Mouse (Mus musculus) MEL (cell line): ENCODE results near the gene Arpp19. TPM values are rescaled to one million over a fixed set of nuclear protein-coding genes. Genes with fewer than 3 reads are reported as not detected.

Experiments
- DNase-seq: peaks from one replicate; pipeline ENCODE4 v3.0.0; 2011; ENCODE audit warnings: low read depth, low spot score
- H3K27ac ChIP-seq: 2 replicates; pipeline ENCODE4 v1.5.1; 2012; ENCODE audit warnings: low read depth, mild to moderate bottlenecking, control low read depth, low read length, moderate library complexity; ENCODE audit not compliant: control insufficient read depth
- H3K27me3 ChIP-seq, 2 experiments: fragments of 150-350 bp in 1 of 2; sonication (generic) in 1 of 2; 2 replicates each; pipeline ENCODE4 v1.6.1; 2012; ENCODE audit warnings: low read length in 2 of 2, mild to moderate bottlenecking in 2 of 2, improper control_type of control experiment in 1 of 2, moderate library complexity in 1 of 2; ENCODE audit not compliant: insufficient read depth in 2 of 2, control insufficient read depth in 1 of 2
- H3K36me3 ChIP-seq, 2 experiments: 2 replicates each; pipeline ENCODE4 v1.6.1; 2012 to 2014; ENCODE audit warnings: low read length in 2 of 2, improper control_type of control experiment in 1 of 2, inconsistent platforms in 1 of 2, mild to moderate bottlenecking in 1 of 2; ENCODE audit not compliant: insufficient read depth in 2 of 2, control insufficient read depth in 1 of 2
- H3K4me1 ChIP-seq, 2 experiments: fragments of 150-350 bp in 1 of 2; sonication (generic) in 1 of 2; 2 replicates each; pipeline ENCODE4 v1.6.1; 2012; ENCODE audit warnings: low read length in 2 of 2, improper control_type of control experiment in 1 of 2, mild to moderate bottlenecking in 1 of 2; ENCODE audit not compliant: insufficient read depth in 2 of 2, control insufficient read depth in 1 of 2
- H3K4me3 ChIP-seq, 2 experiments: fragments of 150-350 bp in 1 of 2; sonication (generic) in 1 of 2; 2 replicates each; pipeline ENCODE4 v1.5.1; 2012; ENCODE audit warnings: low read depth in 2 of 2, low read length in 2 of 2, mild to moderate bottlenecking in 2 of 2, moderate library complexity in 2 of 2, control low read depth in 1 of 2, improper control_type of control experiment in 1 of 2; ENCODE audit not compliant: control insufficient read depth in 1 of 2, insufficient read depth in 1 of 2
- H3K79me2 ChIP-seq: 2 replicates; pipeline ENCODE4 v1.6.1; 2012; ENCODE audit warnings: mild to moderate bottlenecking, low read length, moderate library complexity; ENCODE audit not compliant: control insufficient read depth, poor library complexity, insufficient read depth
- H3K9ac ChIP-seq: 2 replicates; pipeline ENCODE4 v1.6.1; 2012; ENCODE audit warnings: low read depth, mild to moderate bottlenecking, control low read depth, low read length, moderate library complexity; ENCODE audit not compliant: control insufficient read depth, poor library complexity, severe bottlenecking
- H3K9me3 ChIP-seq: fragments of 150-350 bp; sonication (generic); replicated peaks from 2 replicates; pipeline ENCODE4 v1.6.1; 2012; ENCODE audit warnings: mild to moderate bottlenecking, low read length, improper control_type of control experiment, moderate library complexity; ENCODE audit not compliant: insufficient read depth
- CHD1 ChIP-seq: IDR thresholded peaks from 2 replicates; pipeline ENCODE4 v1.6.1; 2012; ENCODE audit warnings: low read depth, mild to moderate bottlenecking, inconsistent platforms, low read length, improper control_type of control experiment
- CTCF ChIP-seq, 3 experiments: IDR thresholded peaks in 2 of 3; conservative IDR thresholded peaks in 1 of 3; 2 replicates each; pipeline ENCODE4 v1.5.1; 2011 to 2012; ENCODE audit warnings: low read length in 3 of 3, low read depth in 2 of 3, mild to moderate bottlenecking in 2 of 3, improper control_type of control experiment in 1 of 3, inconsistent platforms in 1 of 3, mixed read lengths in 1 of 3, moderate library complexity in 1 of 3; ENCODE audit not compliant: control insufficient read depth in 1 of 3, insufficient read depth in 1 of 3, poor library complexity in 1 of 3, severe bottlenecking in 1 of 3
- E2F4 ChIP-seq: IDR thresholded peaks from 2 replicates; pipeline ENCODE4 v1.6.1; 2011; ENCODE audit warnings: low read depth, low read length, improper control_type of control experiment, borderline replicate concordance
- ELF1 ChIP-seq: IDR thresholded peaks from 2 replicates; pipeline ENCODE4 v1.6.1; 2014; ENCODE audit warnings: low read depth, mild to moderate bottlenecking, inconsistent platforms, low read length, improper control_type of control experiment, moderate library complexity
- GATA1 ChIP-seq: IDR thresholded peaks from 2 replicates; pipeline ENCODE4 v1.6.1; 2011; ENCODE audit warnings: low read depth, low read length, improper control_type of control experiment
- KAT2A ChIP-seq: conservative IDR thresholded peaks from 2 replicates; pipeline ENCODE4 v1.6.1; 2012; ENCODE audit warnings: low read depth, low read length, improper control_type of control experiment, inconsistent platforms
- MAX ChIP-seq: IDR thresholded peaks from 2 replicates; pipeline ENCODE4 v1.6.1; 2011; ENCODE audit warnings: low read length, improper control_type of control experiment
- MXI1 ChIP-seq: IDR thresholded peaks from 2 replicates; pipeline ENCODE4 v1.6.1; 2011; ENCODE audit warnings: mild to moderate bottlenecking, low read depth, low read length, improper control_type of control experiment
- MYC ChIP-seq: IDR thresholded peaks from 2 replicates; pipeline ENCODE4 v1.6.1; 2011; ENCODE audit warnings: low read depth, mild to moderate bottlenecking, low read length, improper control_type of control experiment, moderate library complexity
- NRF1 ChIP-seq: IDR thresholded peaks from 2 replicates; pipeline ENCODE4 v1.6.1; 2014; ENCODE audit warnings: low read depth, mild to moderate bottlenecking, inconsistent platforms, low read length, improper control_type of control experiment, moderate library complexity; ENCODE audit not compliant: poor library complexity, insufficient read depth, severe bottlenecking
- POLR2AphosphoS2 ChIP-seq: IDR thresholded peaks from 2 replicates; pipeline ENCODE4 v1.6.1; 2011; ENCODE audit warnings: low read length, improper control_type of control experiment
- POLR2AphosphoS5 ChIP-seq: IDR thresholded peaks from 2 replicates; pipeline ENCODE4 v1.6.1; 2012; ENCODE audit warnings: low read depth, borderline replicate concordance, mild to moderate bottlenecking, inconsistent platforms, low read length, moderate library complexity, mixed read lengths
- RAD21 ChIP-seq: IDR thresholded peaks from 2 replicates; pipeline ENCODE4 v1.6.1; 2011; ENCODE audit warnings: mild to moderate bottlenecking, low read depth, low read length, improper control_type of control experiment
- SIN3A ChIP-seq: IDR thresholded peaks from 2 replicates; pipeline ENCODE4 v1.6.1; 2012; ENCODE audit warnings: low read length, improper control_type of control experiment, inconsistent platforms
- SMC3 ChIP-seq: IDR thresholded peaks from 2 replicates; pipeline ENCODE4 v1.6.1; 2011; ENCODE audit warnings: low read depth, low read length, improper control_type of control experiment
- TAL1 ChIP-seq: IDR thresholded peaks from 2 replicates; pipeline ENCODE4 v1.6.1; 2012; ENCODE audit warnings: mild to moderate bottlenecking, inconsistent platforms, low read length, moderate library complexity, mixed read lengths
- TCF12 ChIP-seq: IDR thresholded peaks from 2 replicates; pipeline ENCODE4 v1.6.1; 2014; ENCODE audit warnings: low read depth, mild to moderate bottlenecking, inconsistent platforms, low read length, improper control_type of control experiment, moderate library complexity
- USF1 ChIP-seq: IDR thresholded peaks from 2 replicates; pipeline ENCODE4 v1.6.1; 2014; ENCODE audit warnings: low read depth, mild to moderate bottlenecking, inconsistent platforms, low read length, improper control_type of control experiment, moderate library complexity
- ZC3H11A ChIP-seq: IDR thresholded peaks from 2 replicates; pipeline ENCODE4 v1.6.1; 2012; ENCODE audit warnings: low read depth, mild to moderate bottlenecking, inconsistent platforms, low read length, improper control_type of control experiment
- polyA plus RNA-seq, 2 experiments: library from polyadenylated mRNA; stranded (reverse) in 1 of 2; unstranded in 1 of 2; fragments of >175 nt in 1 of 2; fragments of >200 nt in 1 of 2; gene quantifications; 2 replicates each; pipeline versions ENCODE4 v1.2.1 to v1.2.4; 2012; ENCODE audit warnings: low replicate concordance in 2 of 2, low read depth in 1 of 2; ENCODE audit not compliant: insufficient read length in 2 of 2, insufficient read depth in 1 of 2, missing spikeins in 1 of 2
- total RNA-seq: library from RNA; depleted of rRNA; stranded (reverse); fragments of 300-350 nt; gene quantifications from 2 replicates; pipeline ENCODE4 v1.2.3, GENCODE M21; 2012

Arpp19 gene
- total and polyA plus RNA-seq, 3 experiments = 230 to 237 TPM; not detected in 1

GRCm38 (mm10) chr9:75040566-75040965, 3.2 kb downstream of the Arpp19 start:
- peaks cover 16 to 37% of the 10 kb centered on the region in 2 experiments for H3K36me3 ChIP-seq
- no peaks in the 10 kb centered on the region for H3K9me3 ChIP-seq
- H3K4me1 ChIP-seq = peaks cover 12 to 17% of the 10 kb centered on the region in 2 experiments
- no peak overlapping the region for H3K4me3 ChIP-seq
- H3K9ac ChIP-seq = no peak overlapping the region
- peaks cover 55% of the 10 kb centered on the region for H3K79me2 ChIP-seq
- H3K27ac ChIP-seq = no peak overlapping the region
- TF ChIP-seq MXI1 (no peak), CHD1 (no peak), USF1 (no peak), E2F4 (no peak), SMC3 (no peak), MYC (no peak), ZC3H11A (no peak), POLR2AphosphoS5 (no peak), POLR2AphosphoS2 (no peak), NRF1 (no peak), CTCF (IDR thresholded peaks at IDR 0.05 in 2 of 3, conservative IDR thresholded peaks at IDR 0.05 in 1 of 3; ENCODE audit: control insufficient read depth in 1 of 3, insufficient read depth in 1 of 3, low read depth in 2 of 3, low read length in 3 of 3, poor library complexity in 1 of 3, severe bottlenecking in 1 of 3) (no peak), KAT2A (no peak)
- no peaks in the 10 kb centered on the region for H3K27me3 ChIP-seq
- DNase-seq = no peak

DNA sequence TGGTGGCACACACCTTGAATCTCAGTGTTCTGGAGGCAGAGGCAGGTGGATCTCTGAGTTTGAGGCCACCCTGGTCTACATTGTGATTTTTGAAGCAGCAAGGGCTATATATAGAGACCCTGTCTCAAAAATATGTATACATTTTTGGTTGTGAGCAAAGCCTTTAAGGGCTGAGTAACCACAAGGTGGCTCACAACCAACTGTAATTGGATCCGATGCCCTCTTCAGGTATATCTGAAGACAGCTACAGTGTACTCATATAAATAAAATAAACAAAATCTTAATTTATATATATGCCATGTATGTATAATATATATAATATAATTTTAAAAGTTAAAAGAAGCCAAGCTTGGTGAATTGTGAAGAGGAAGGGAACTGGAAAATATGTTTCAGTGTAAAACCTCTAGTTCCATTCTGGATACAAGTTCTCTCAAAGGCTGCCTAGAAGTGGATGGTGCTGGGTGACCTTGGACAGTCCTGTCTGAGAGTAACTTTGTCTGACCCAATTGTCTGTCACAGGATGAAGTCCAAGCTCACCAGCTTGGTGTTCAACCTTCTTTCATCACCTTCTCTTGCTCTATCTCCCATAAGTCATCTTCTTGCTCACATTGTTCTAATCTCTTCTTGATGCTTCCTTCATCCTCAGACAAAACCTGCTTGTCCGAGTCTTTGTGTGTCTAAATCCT, 4.6 kb downstream of the Arpp19 start:
- no peak for DNase-seq
- H3K9ac ChIP-seq = no peak overlapping the region
- peaks cover 15 to 17% of the 10 kb centered on the region in 2 experiments for H3K4me1 ChIP-seq
- H3K79me2 ChIP-seq = peaks cover 61% of the 10 kb centered on the region
- no peaks in the 10 kb centered on the region for H3K27me3 ChIP-seq
- no peak overlapping the region for H3K4me3 ChIP-seq
- H3K9me3 ChIP-seq = no peaks in the 10 kb centered on the region
- H3K27ac ChIP-seq = no peak overlapping the region
- TF ChIP-seq E2F4 (no peak), CTCF (IDR thresholded peaks at IDR 0.05 in 2 of 3, conservative IDR thresholded peaks at IDR 0.05 in 1 of 3; ENCODE audit: control insufficient read depth in 1 of 3, insufficient read depth in 1 of 3, low read depth in 2 of 3, low read length in 3 of 3, poor library complexity in 1 of 3, severe bottlenecking in 1 of 3) (peak in 2 of 3 experiments; percentile 7 to 49; a peak in 2 of 6 replicates), SIN3A (no peak), TCF12 (no peak), MAX (no peak), MXI1 (no peak), ELF1 (no peak), RAD21 (no peak), TAL1 (no peak), POLR2AphosphoS2 (no peak), GATA1 (no peak), NRF1 (no peak), SMC3 (0 out of 2 replicates have a peak, but pooled peaks have one; percentile 3)
- H3K36me3 ChIP-seq = peaks cover 16 to 46% of the 10 kb centered on the region in 2 experiments
